Mouse (Mus musculus) cerebellum, postnatal 25 days (tissue): ENCODE data around the gene Mxd4.
A peak's percentile ranks its signal among the peaks of the same experiment; 100 is the strongest.

Experiments used
- DNase-seq, 2 experiments: peaks; one replicate each; pipeline ENCODE4 v3.0.0; 2021; ENCODE audit warnings: mixed read lengths in 2 of 2

Mxd4 gene

GRCm38 (mm10) chr5:34196423-34196822, 8.9 kb upstream of the Mxd4 start:
- DNase-seq = peak in 1 of 2 experiments; percentile 25

GRCm38 (mm10) chr5:34195786-34196185, 8.3 kb upstream of the Mxd4 start:
- DNase-seq = peak in 1 of 2 experiments; percentile 15

GRCm38 (mm10) chr5:34194975-34195662, 7.6 kb upstream of the Mxd4 start:
- no peak for DNase-seq

- DNase-seq = no peak
Measured at GRCm38 (mm10) chr5:34194426-34194825, 6.9 kb upstream of the Mxd4 start.

- DNase-seq = no peak
Measured at GRCm38 (mm10) chr5:34191843-34192242, 4.3 kb upstream of the Mxd4 start.

- DNase-seq = no peak
Measured at GRCm38 (mm10) chr5:34191021-34191420, 3.5 kb upstream of the Mxd4 start.

- DNase-seq = no peak
Measured at GRCm38 (mm10) chr5:34189521-34189920, 2.0 kb upstream of the Mxd4 start.

GRCm38 (mm10) chr5:34188856-34189255, 1.3 kb upstream of the Mxd4 start:
- no peak for DNase-seq

GRCm38 (mm10) chr5:34186961-34187391, 544 bp downstream of the Mxd4 start:
- DNase-seq = peak; percentile 68 to 78

GRCm38 (mm10) chr5:34186391-34186790, 1.1 kb downstream of the Mxd4 start:
- DNase-seq = peak in 1 of 2 experiments; percentile 39

- peak in 1 of 2 experiments; percentile 18 for DNase-seq
Measured at GRCm38 (mm10) chr5:34185791-34186190, 1.7 kb downstream of the Mxd4 start.

- DNase-seq = peak; percentile 14 to 17
Measured at GRCm38 (mm10) chr5:34185051-34185580, 2.4 kb downstream of the Mxd4 start.

GRCm38 (mm10) chr5:34183976-34184375, 3.5 kb downstream of the Mxd4 start:
- peak in 1 of 2 experiments; percentile 12 for DNase-seq

- DNase-seq = peak; percentile 16 to 38
Measured at GRCm38 (mm10) chr5:34183156-34183880, 4.2 kb downstream of the Mxd4 start.

GRCm38 (mm10) chr5:34182486-34182885, 5.0 kb downstream of the Mxd4 start:
- peak; percentile 25 to 51 for DNase-seq

GRCm38 (mm10) chr5:34177821-34178220, 9.7 kb downstream of the Mxd4 start:
- no peak for DNase-seq

GRCm38 (mm10) chr5:34177091-34177490, 10.4 kb downstream of the Mxd4 start:
- DNase-seq = peak; percentile 67 to 80

GRCm38 (mm10) chr5:34176691-34177090, 10.8 kb downstream of the Mxd4 start:
- DNase-seq = peak in 1 of 2 experiments; percentile 60

GRCm38 (mm10) chr5:34175403-34175694, 12.2 kb downstream of the Mxd4 start:
- DNase-seq = peak in 1 of 2 experiments; percentile 63

- peak; percentile 41 to 55 for DNase-seq
Measured at GRCm38 (mm10) chr5:34174550-34175402, 12.7 kb downstream of the Mxd4 start.

GRCm38 (mm10) chr5:34174021-34174420, 13.5 kb downstream of the Mxd4 start:
- peak in 1 of 2 experiments; percentile 32 for DNase-seq

GRCm38 (mm10) chr5:34170726-34171125, 16.8 kb downstream of the Mxd4 start:
- DNase-seq = peak in 1 of 2 experiments; percentile 42

GRCm38 (mm10) chr5:34169954-34170353, 17.6 kb downstream of the Mxd4 start:
- no peak for DNase-seq
